Mouse (Mus musculus): ENCODE data around the gene Med9.

DNA sequence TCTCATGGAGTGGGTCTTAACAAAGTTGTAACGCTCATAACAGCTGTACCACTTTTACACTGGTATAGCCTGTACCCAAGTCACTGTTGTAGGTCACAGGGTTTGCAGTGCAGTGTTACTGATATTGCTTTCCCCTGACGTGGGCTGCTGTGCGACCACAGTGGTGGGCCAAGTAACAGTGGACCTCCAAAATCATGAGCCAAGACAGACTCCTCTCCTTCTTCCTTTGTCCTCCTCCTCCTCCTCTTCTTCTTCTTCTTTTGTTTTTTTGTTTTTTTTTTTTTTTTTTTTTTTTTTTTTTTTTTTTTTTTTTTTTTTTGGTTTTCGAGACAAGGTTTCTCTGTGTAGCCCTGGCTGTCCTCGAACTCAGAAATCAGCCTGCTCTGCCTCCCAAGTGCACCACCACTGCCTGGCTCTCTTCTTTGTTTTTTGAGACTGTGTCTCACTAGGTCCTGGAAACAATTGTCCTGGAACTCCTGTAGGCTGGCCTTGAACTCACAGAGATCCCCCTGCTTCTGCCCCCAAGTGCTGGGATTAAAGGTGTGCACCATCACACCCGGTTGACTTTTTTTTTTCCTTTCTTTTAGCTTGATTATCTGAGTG, 41.4 kb upstream of the Med9 start:
- TF ChIP-seq CTCF (conservative IDR thresholded peaks at IDR 0.05; ENCODE audit: low read length), result no peak
- no peak for TF ChIP-seq NANOG (IDR thresholded peaks at IDR 0.05; ENCODE audit: borderline replicate concordance, low read length)
- no peak for TF ChIP-seq POU5F1 (IDR thresholded peaks at IDR 0.05; ENCODE audit: borderline replicate concordance, low read length)

Measured in E14TG2a.4 (cell line).